Mouse (Mus musculus) megakaryocyte, embryonic 14.5 days (primary cell): ENCODE results near the gene Rarres1.

ENCODE experiments used
- FLI1 ChIP-seq: IDR thresholded peaks from 2 replicates; pipeline ENCODE4 v1.6.1; 2012; ENCODE audit warnings: low read length, inconsistent platforms, mixed read lengths
- GATA1 ChIP-seq: IDR thresholded peaks from 3 replicates; pipeline ENCODE4 v1.6.1; 2012; ENCODE audit warnings: mixed read lengths, low read length, inconsistent platforms, borderline replicate concordance

GRCm38 (mm10) chr3:67482400-67482799 lies 32.9 kb downstream of the Rarres1 start:
- TF ChIP-seq GATA1, result no peak
- TF ChIP-seq FLI1, result no peak
